11 mouse cellular contexts compared by ENCODE assay signal in genomic region chr6:95167668-95168227, GRCm38 (mm10). TPM values are rescaled to one million over a fixed set of nuclear protein-coding genes. Genes with fewer than 3 reads are reported as not detected.
A peak's percentile ranks its signal among the peaks of the same experiment; 100 is the strongest.
DNase-seq lines count a peak whose midpoint lies in the region; ATAC-seq and TF ChIP-seq lines count a peak whose summit lies in the region.
"Had no signal": no experiment of that assay in that cellular context is flagged by ENCODE, and none has a peak within 500 bp of the region (broad histone marks: within the 10 kb centered on the region; RNA-seq: fewer than 3 reads in every experiment).

No protein-coding gene starts in this region.

- ATAC-seq in frontal cortex, adult (ENCODE audit: low TSS enrichment): peak; percentile 52; the same call in 1 of the 2 replicates
- ATAC-seq in embryonic facial prominence, embryonic 11.5 days (replicated peaks; ENCODE audit: insufficient number of reproducible peaks, low FRiP score, low TSS enrichment, low read depth): no peak; the same call in 1 of the 2 replicates
- peak; percentile 82 for ATAC-seq in forebrain, postnatal 0 days
- ATAC-seq in midbrain, embryonic 14.5 days (ENCODE audit: low FRiP score, low TSS enrichment): peak; percentile 60; the same call in 1 of the 2 replicates

- TF ChIP-seq CTCF in forebrain, postnatal 0 days (IDR thresholded peaks at IDR 0.05; ENCODE audit: low read depth): no peak

- H3K27me3 ChIP-seq in embryonic facial prominence, embryonic 11.5 days (ENCODE audit: control insufficient read depth, insufficient read depth, low read length): no peaks in the 10 kb centered on the region
- H3K27me3 ChIP-seq in forebrain, postnatal 0 days (ENCODE audit: insufficient read depth, low read length): no peaks in the 10 kb centered on the region
- peaks cover 7% of the 10 kb centered on the region; the same call in 1 of the 2 replicates for H3K27me3 ChIP-seq in midbrain, embryonic 14.5 days (ENCODE audit: control insufficient read depth, insufficient read depth, low read length)

- H3K4me3 ChIP-seq in embryonic facial prominence, embryonic 11.5 days (ENCODE audit: low read depth, low read length): no peak overlapping the region
- H3K4me3 ChIP-seq in forebrain, postnatal 0 days (ENCODE audit: low read depth, low read length): no peak overlapping the region
- no peak overlapping the region for H3K4me3 ChIP-seq in midbrain, embryonic 14.5 days (replicated peaks; ENCODE audit: low read depth, low read length)

- DNase-seq in frontal cortex, postnatal 14 days (ENCODE audit: low spot score in 2 of 2): no peak
- DNase-seq in embryonic facial prominence, embryonic 11.5 days (ENCODE audit: low spot score): peak; percentile 47
- peak; percentile 36 for DNase-seq in forebrain, postnatal 0 days
- DNase-seq in midbrain, embryonic 14.5 days: peak; percentile 58
- DNase-seq in kidney, adult 8-10 months: no peak
- DNase-seq in adrenal gland, postnatal 10 days: no peak
- DNase-seq in adrenal gland, postnatal 36 days: no peak
- DNase-seq: kidney, postnatal 10 days; lung, postnatal 4 days had no signal

- no peak overlapping the region for H3K27ac ChIP-seq in embryonic facial prominence, embryonic 11.5 days (replicated peaks; ENCODE audit: low read depth, low read length)
- no peak overlapping the region for H3K27ac ChIP-seq in forebrain, postnatal 0 days (ENCODE audit: low read depth, low read length)
- 0 out of 2 replicates have a peak overlapping the region, but pooled peaks have one; percentile 6 for H3K27ac ChIP-seq in midbrain, embryonic 14.5 days (replicated peaks; ENCODE audit: low read depth, low read length)

- H3K9me3 ChIP-seq in embryonic facial prominence, embryonic 11.5 days (replicated peaks; ENCODE audit: control insufficient read depth, low read length): no peaks in the 10 kb centered on the region
- no peaks in the 10 kb centered on the region for H3K9me3 ChIP-seq in forebrain, postnatal 0 days (ENCODE audit: low read length)
- H3K9me3 ChIP-seq in midbrain, embryonic 14.5 days (ENCODE audit: control insufficient read depth, low read length): no peaks in the 10 kb centered on the region

- H3K36me3 ChIP-seq in embryonic facial prominence, embryonic 11.5 days (replicated peaks; ENCODE audit: control insufficient read depth, insufficient read depth, low read depth, low read length): no peaks in the 10 kb centered on the region
- no peaks in the 10 kb centered on the region for H3K36me3 ChIP-seq in forebrain, postnatal 0 days (ENCODE audit: insufficient read depth)
- H3K36me3 ChIP-seq in midbrain, embryonic 14.5 days (ENCODE audit: control insufficient read depth, insufficient read depth, low read length): no peaks in the 10 kb centered on the region

- WGBS in embryonic facial prominence, embryonic 11.5 days: 27% methylated on average over 5 of the region's 5 CpGs
- 8% methylated on average over 5 of the region's 5 CpGs for WGBS in forebrain, postnatal 0 days
- 3% methylated on average over 5 of the region's 5 CpGs for WGBS in midbrain, embryonic 14.5 days

- H3K4me2 ChIP-seq in embryonic facial prominence, embryonic 11.5 days (ENCODE audit: low read depth, low read length): no peak overlapping the region
- no peak overlapping the region for H3K4me2 ChIP-seq in forebrain, postnatal 0 days (ENCODE audit: low read depth)
- no peak overlapping the region for H3K4me2 ChIP-seq in midbrain, embryonic 14.5 days (ENCODE audit: low read length)
- H3K4me2 ChIP-seq: liver, embryonic 11.5 days had no signal

- H3K4me1 ChIP-seq in embryonic facial prominence, embryonic 11.5 days (ENCODE audit: control insufficient read depth, insufficient read depth, low read length): no peaks in the 10 kb centered on the region
- no peaks in the 10 kb centered on the region for H3K4me1 ChIP-seq in forebrain, postnatal 0 days (ENCODE audit: insufficient read depth)
- peaks cover 21% of the 10 kb centered on the region; the same call in 1 of the 2 replicates for H3K4me1 ChIP-seq in midbrain, embryonic 14.5 days (ENCODE audit: control insufficient read depth, insufficient read depth, low read length)

- no peak overlapping the region for H3K9ac ChIP-seq in embryonic facial prominence, embryonic 11.5 days (replicated peaks; ENCODE audit: low read length)
- H3K9ac ChIP-seq in forebrain, postnatal 0 days: no peak overlapping the region
- no peak overlapping the region for H3K9ac ChIP-seq in midbrain, embryonic 14.5 days (replicated peaks; ENCODE audit: low read length)

RNA-seq across cellular contexts. Expression of gene Kbtbd8, which starts 50.7 kb away (rescaled TPM):
- 6.6 and 7.8 TPM in 2 replicates for polyA plus RNA-seq in embryonic facial prominence, embryonic 11.5 days (2014; fragmentation: Nextera tagmentation; extraction: Ambion mirVana)
- total RNA-seq in forebrain, postnatal 0 days (2014; rRNA removed): 6.0 and 7.3 TPM in 2 replicates
- polyA plus RNA-seq in forebrain, postnatal 0 days (2015; fragmentation: Nextera tagmentation; extraction: Ambion mirVana): 1.2 and 1.3 TPM in 2 replicates
- polyA plus RNA-seq in midbrain, embryonic 14.5 days (2014; fragmentation: Nextera tagmentation; extraction: Ambion mirVana): 5.6 and 6.0 TPM in 2 replicates
- 1 to 10 TPM; 1.8 to 2.6 TPM for total RNA-seq in adrenal gland, postnatal 10 days (2021)
- total RNA-seq in adrenal gland, postnatal 36 days (2021): 1 to 10 TPM; 3.8 to 4.2 TPM

Comparison
In these comparisons a context has a peak if more than half of its experiments do, and no peak if none do; other contexts are left out.
1. DNase-seq: peak in embryonic facial prominence, embryonic 11.5 days (single experiment), forebrain, postnatal 0 days (single experiment) and midbrain, embryonic 14.5 days (single experiment); none in frontal cortex, postnatal 14 days (0 of 2), kidney, adult 8-10 months (0 of 2), adrenal gland, postnatal 10 days (single experiment) and adrenal gland, postnatal 36 days (0 of 2).